6 mouse cellular contexts compared by ENCODE assay signal in the genomic region with DNA sequence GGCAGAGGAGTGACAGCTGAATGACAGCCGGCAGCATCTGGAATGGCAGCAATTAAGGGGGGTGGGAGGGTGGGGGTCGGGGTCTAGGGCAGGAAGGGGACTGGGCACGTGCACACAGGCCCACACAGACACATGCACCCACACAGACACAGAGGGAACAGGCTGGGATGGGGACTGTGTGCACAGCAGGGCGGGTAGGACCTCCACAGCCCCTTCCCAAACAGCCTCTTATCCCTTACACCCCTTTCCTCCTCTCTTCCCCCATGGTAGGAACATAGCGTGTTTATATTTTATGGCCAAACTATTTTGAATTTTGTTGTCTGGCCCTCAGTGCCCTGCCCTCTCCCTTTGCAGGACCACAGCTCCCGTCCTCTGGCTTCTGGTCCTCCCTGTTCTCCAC. TPM values are rescaled to one million over a fixed set of nuclear protein-coding genes. Genes with fewer than 3 reads are reported as not detected.
ATAC-seq lines count a peak whose summit lies in the region.
"Not testable (repeated sequence)": the region's sequence is repeated elsewhere in the genome, so short reads cannot be mapped to it uniquely, and the experiment has no call there.
"Had no signal": no experiment of that assay in that cellular context is flagged by ENCODE, and none has a peak within 500 bp of the region (broad histone marks: within the 10 kb centered on the region; RNA-seq: fewer than 3 reads in every experiment).

No protein-coding gene starts in this region.

- not testable (repeated sequence) for H3K4me3 ChIP-seq in lung, embryonic 16.5 days (ENCODE audit: low read length); midbrain, embryonic 15.5 days

- H3K4me2 ChIP-seq in lung, embryonic 16.5 days (ENCODE audit: low read depth, low read length); midbrain, embryonic 15.5 days: not testable (repeated sequence)

- ATAC-seq in lung, embryonic 16.5 days (ENCODE audit: low read depth), result 0 out of 2 replicates have a peak, but pooled peaks have one; percentile 41
- ATAC-seq in megakaryocyte progenitor cell, adult 5-6 weeks (replicated peaks; ENCODE audit: poor library complexity), result 0 out of 2 replicates have a peak, but pooled peaks have one; percentile 9
- 0 out of 2 replicates have a peak, but pooled peaks have one; percentile 51 for ATAC-seq in midbrain, embryonic 15.5 days (replicated peaks)
- ATAC-seq in monocyte, adult 5-6 weeks (replicated peaks; ENCODE audit: insufficient number of reproducible peaks, low FRiP score, low TSS enrichment, poor library complexity, severe bottlenecking), result peak; percentile 40; the same call in 1 of the 2 replicates
- ATAC-seq in neutrophil, adult 5-6 weeks (ENCODE audit: extremely low read depth, insufficient number of reproducible peaks, low FRiP score, poor library complexity, severe bottlenecking), result 0 out of 2 replicates have a peak, but pooled peaks have one; percentile 13

- H3K27me3 ChIP-seq in lung, embryonic 16.5 days (ENCODE audit: control insufficient read depth, insufficient read depth, low read depth, low read length); midbrain, embryonic 15.5 days (replicated peaks): not testable (repeated sequence)

- not testable (repeated sequence) for H3K4me1 ChIP-seq in lung, embryonic 16.5 days (replicated peaks; ENCODE audit: control insufficient read depth, insufficient read depth, low read length); midbrain, embryonic 15.5 days

- not testable (repeated sequence) for H3K36me3 ChIP-seq in lung, embryonic 16.5 days (ENCODE audit: control insufficient read depth, insufficient read depth, low read length); midbrain, embryonic 15.5 days (replicated peaks)

- WGBS in lung, embryonic 16.5 days, result 52% methylated on average over 5 of the region's 6 CpGs
- WGBS in midbrain, embryonic 15.5 days, result 82% methylated on average over 5 of the region's 6 CpGs

- not testable (repeated sequence) for H3K9me3 ChIP-seq in lung, embryonic 16.5 days (ENCODE audit: control insufficient read depth, low read length); midbrain, embryonic 15.5 days

- H3K9ac ChIP-seq in lung, embryonic 16.5 days (ENCODE audit: low read length); midbrain, embryonic 15.5 days: not testable (repeated sequence)

- not testable (repeated sequence) for H3K27ac ChIP-seq in lung, embryonic 16.5 days (ENCODE audit: low read length); midbrain, embryonic 15.5 days

RNA-seq across cellular contexts. Expression of a gene that starts 50.0 kb away (rescaled TPM):
- 4.3 and 4.6 TPM in 2 replicates for polyA plus RNA-seq in lung, embryonic 16.5 days (2015; fragmentation: Nextera tagmentation; extraction: Ambion mirVana)
- total RNA-seq in megakaryocyte progenitor cell, adult 5-6 weeks (2015), result 1.6 and 1.7 TPM in 2 replicates
- total RNA-seq in megakaryocyte progenitor cell, adult 5-6 weeks (2017), result 1.8 and 2.1 TPM in 2 replicates
- 14.0 and 14.7 TPM in 2 replicates for polyA plus RNA-seq in midbrain, embryonic 15.5 days (2015; fragmentation: Nextera tagmentation; extraction: Ambion mirVana)
- 0.49 to 2.2 TPM (median 1.3 TPM) in 3 replicates for total RNA-seq in monocyte, adult 5-6 weeks (2017)
- total RNA-seq in neutrophil, adult 5-6 weeks (2017), result 1.4 and 1.6 TPM in 2 replicates
- total RNA-seq: MEL had no signal
